Mouse (Mus musculus) cerebellum, adult 18-20 months (tissue): ENCODE results near the gene Tapt1.

Source experiments
- DNase-seq, 2 experiments: peaks; one replicate each; pipeline ENCODE4 v3.0.0; 2021

Tapt1 gene

DNA sequence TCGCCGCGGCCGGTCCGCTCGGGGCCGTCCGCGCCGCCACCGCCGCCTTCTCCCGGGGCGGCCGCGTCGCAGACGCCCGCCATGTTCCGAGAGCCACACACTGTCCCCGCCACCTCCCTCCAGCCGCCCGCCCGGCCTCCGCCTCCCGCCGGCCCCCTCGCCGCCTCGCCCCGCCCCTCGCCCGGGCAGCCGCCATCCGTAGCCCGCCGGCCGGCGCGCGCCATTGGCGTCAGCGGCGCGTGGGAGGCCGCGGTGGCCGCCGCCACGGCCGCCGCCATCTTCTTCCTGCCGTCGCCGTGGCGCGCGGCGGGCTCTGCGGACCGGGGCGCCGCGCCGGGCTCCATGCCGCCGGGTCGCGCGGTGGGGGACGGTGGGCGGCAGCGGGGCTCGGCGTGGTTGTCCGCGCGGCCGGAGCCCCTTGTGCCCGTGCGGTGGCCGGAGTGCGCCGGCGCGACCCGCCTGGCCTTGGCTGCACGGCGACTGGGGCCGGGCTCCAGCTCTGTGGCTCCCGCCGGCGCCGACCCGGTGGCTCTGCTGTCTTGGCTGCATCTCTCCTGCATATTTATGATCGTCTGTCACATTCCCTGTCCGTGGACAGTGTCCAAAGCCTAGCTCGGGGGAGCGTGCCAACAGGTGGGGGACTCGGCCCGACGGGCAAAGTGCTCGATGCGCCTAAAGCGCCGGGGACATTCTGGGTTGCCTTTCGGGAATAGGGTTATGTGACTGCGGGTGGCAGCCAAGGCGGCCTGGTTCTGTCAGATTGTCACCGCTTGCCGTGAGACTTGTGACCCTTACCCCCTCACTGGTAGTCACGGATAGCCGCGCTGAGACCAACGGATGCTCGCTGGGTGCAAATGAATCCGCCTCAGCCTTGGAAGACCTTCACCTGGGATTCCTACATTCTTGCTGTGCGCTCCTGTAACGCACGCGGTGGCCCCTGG is at the start of gene Tapt1:
Gene Tapt1, minus strand, starts transcription at position 106 of the 941 bp plus-strand sequence.
- peak; percentile 89 to 96 for DNase-seq

- DNase-seq = no peak
These were observed 45.1 kb upstream of the Tapt1 start for GRCm38 (mm10) chr5:44271564-44271963.

DNA sequence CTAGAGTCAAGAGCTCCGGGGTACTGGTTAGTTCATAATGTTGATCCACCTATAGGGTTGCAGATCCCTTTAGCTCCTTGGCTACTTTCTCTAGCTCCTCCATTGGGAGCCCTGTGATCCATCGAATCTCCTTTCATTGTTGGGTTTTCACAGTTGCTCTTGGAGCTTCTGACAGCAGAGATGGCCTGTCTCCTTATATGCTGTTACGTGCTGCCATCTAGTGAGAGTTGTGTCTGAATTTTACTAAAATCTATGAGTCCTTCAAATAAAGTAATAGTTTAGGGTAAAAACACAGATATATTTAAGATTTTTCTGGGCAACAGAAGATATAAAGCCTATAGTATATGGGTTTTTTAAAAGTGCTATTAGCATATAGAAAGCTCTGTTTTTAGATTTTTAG is 42.1 kb upstream of the Tapt1 start:
- peak; percentile 55 to 69 for DNase-seq

DNA sequence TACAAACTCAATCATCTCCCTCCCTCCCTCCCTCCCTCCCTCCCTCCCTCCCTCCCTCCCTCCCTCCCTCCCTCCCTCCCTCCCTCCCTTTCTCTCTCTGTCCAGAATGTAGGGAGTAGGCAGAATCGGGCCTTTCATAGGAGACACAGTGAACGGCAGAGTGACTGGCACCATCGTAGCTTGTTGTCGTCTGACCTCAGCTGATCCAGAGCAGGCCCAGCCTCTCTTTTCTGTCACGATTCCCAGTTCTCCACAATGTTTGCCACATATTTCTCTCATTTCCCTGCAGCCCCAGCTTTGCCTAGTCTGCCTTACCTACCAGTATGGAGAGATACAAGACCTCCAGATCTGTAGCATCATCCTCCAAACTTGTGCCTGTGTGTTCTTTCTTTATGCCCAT is 35.3 kb upstream of the Tapt1 start:
- DNase-seq = no peak

DNA sequence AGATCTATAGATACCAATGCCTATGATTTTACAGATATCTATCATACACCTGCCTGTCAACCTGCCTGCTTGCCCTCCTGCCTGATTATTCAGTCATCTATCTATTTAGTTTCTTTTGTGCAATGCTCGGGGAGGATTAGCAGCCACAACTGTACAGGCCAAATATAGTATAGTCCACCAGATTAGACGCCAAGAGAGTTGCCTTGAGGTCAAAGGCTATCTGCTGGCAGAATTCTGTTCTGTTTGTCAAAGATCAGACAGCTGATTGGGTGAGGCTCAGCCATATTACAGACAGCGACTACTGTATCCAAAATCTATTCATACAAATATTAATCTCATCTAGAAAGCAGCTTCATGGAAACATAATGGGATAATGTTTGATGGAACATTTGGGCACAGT is 34.7 kb upstream of the Tapt1 start:
- no peak for DNase-seq

GRCm38 (mm10) chr5:44259678-44260077 is 33.3 kb upstream of the Tapt1 start:
- no peak for DNase-seq

DNA sequence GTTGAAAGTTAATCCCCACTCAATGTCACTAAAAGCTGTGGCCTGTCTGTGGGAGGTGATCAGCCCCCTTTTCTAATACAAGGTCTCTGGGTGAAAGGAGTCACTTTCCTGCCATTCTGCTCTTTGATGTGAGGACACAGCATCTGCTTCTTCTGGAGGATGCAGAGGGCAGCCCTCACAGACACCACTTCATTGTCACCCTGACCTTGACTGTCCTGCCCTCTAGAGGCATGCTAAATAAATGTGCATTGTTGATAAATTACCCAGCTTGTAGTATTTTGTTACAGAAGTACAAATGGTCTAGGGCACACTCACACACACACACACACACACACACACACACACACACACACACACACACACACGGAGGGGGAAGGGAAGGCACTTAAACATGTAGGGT is 31.7 kb upstream of the Tapt1 start:
- DNase-seq = peak; percentile 31 to 33

GRCm38 (mm10) chr5:44257401-44257800 is 31.0 kb upstream of the Tapt1 start:
- no peak for DNase-seq

GRCm38 (mm10) chr5:44256512-44256911 is 30.1 kb upstream of the Tapt1 start:
- no peak for DNase-seq

DNA sequence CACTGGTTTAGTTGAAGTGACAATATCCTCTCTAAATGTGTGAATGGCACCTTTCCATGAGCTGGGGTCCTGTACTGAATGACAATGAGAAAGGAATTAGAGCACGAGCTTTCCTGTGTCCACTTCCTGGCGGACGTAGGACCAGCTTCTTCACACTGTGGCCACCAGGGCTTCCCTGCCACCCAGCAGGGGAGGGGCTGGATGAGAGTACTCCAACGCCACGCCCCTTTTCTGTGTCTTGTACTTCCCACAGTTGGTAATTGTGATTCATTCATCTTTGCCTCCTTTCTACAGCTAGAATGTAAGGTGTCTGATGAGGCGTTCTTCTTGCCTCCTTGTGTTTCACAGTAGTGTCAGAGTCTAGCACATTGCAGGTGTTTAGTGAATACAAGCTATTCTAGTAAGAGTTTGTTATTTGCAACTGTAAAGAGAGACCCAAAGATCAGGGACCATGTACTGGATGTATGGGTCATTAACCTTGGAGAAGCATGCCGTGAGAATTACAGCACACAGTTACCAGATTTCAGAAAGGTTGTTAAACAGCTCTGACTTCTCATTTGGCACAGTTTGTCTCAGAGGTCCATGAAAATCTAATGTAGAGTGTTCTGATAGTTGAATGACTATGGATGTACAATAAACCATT is 29.5 kb upstream of the Tapt1 start:
- DNase-seq = no peak

DNA sequence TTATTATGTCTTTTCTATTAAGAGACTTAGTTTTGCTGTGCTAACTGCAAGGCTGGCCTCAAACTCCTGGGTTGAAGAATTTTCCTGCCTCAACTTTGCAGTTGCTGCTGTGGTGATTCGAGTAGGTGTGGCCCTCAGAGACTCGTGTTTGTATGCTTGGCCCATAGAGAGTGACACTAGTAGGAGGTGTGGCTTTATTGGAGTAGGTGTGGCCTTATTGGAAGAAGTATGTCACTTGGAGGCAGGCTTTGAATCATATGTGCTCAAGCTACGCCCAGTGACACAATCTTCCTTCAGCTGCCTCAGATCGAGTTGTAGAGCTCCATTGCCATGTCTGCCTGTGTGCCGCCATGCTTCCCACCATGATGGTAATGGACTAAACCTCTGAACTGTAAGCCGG is 27.0 kb upstream of the Tapt1 start:
- DNase-seq = no peak

DNA sequence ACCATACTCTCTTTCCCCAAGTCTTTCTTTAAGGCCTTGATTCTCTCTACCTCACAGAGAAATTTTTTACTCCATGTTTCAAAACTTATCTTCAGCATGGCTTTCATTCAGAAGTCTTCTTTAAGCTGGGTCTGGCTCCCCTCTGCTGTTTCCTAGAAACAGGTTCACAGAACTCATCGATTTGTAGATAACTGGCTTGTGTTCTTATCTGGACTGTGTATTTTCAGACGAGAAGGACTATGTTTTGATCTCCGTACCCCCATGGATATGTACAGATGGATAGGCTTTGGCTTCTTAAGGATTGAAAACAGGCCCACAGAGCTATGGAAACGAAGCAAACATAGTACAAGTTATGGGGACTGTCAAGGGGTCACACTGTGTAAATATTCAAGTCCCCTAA is 26.0 kb upstream of the Tapt1 start:
- DNase-seq = no peak

DNA sequence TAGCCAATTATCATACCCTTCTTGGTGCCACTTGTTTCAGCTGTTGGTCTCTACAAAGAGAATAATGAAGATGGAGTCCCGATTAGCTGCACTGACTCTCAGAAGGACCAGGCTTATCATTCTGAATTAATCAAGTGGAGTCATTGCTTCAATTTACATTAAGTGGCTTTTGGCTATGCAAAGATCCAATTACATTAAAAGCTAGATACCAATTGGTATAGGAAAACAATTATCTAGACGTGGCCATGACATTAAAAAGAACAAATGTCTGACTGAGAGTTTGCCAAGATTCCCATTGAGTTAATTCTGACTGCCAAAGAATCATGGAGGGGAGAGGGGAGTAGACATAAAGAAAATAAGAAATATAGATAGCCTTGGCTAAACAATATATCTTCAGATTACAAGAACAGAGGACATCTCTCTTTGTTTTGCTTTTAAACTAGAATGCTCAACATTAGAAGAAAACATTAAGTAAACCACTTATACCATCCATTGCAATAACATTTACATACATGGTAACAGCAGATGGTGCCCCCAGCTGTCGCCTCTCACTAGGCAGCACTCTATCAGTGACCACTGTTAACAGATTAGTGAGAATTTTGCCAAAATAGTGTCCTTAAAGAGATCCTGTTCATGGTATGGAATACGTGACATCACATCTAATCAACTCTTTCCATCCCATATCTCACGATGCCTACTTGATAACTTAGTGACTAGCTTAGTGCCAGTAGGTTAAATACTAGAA is 24.0 kb upstream of the Tapt1 start:
- peak; percentile 37 to 39 for DNase-seq

DNA sequence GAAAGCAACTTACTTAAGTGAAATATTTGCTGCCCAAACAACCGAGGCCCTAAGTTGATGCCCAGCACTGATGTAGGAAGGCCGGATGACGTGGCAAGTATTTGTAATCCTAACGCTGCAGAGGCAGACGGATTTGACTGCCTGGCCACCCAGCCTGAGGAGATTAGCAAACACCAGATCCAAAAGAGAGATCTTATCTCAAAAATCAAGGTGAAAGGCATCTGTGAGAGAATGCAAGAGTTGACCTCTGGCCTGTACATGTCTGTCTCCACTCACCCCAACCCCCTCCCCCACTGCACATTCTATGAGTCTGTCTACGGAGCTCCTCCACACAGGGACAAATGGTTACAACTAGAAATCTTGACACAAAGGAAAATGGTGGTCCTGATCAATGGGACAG is 22.9 kb upstream of the Tapt1 start:
- no peak for DNase-seq

GRCm38 (mm10) chr5:44246493-44247217 is 20.2 kb upstream of the Tapt1 start:
- DNase-seq = no peak

- no peak for DNase-seq
These were observed 18.5 kb upstream of the Tapt1 start for GRCm38 (mm10) chr5:44244894-44245423.

DNA sequence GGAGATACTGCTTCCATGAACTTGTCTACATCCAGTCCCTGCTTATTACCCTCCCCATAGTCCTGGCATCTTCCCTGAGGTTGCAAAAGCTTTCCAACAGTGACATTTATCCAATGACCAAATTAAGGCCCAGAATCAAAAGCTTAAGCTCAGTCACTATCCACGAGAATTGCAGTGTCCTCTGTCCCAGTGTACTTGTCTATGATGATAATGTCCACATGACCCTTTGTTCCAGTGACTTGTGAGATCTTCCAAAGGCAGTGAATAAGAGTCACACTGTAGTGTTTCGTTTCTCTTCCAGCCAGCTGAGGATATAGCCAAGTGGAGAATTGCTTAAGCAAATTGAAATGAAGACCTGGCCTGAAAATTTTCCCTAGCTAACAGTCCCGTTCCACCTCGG is 16.4 kb upstream of the Tapt1 start:
- DNase-seq = no peak

DNA sequence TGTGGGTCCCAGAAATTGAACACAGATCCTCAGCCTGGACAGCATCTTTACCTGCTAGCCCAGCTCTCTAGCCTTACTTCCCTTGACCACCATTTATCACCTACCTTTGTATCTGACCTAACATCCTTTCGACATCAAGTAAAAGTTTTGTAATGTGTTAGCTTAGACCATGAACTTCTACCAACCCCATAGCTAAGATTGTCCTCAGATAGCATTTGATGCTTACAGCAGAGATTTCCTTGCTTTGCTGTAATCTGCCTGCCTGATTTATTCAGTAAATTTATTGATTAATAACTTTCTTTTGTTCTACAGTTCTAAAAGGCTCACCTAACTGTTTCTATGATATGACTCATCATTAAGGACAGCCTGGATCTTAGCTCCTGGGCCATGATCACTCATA is 15.3 kb upstream of the Tapt1 start:
- no peak for DNase-seq

DNA sequence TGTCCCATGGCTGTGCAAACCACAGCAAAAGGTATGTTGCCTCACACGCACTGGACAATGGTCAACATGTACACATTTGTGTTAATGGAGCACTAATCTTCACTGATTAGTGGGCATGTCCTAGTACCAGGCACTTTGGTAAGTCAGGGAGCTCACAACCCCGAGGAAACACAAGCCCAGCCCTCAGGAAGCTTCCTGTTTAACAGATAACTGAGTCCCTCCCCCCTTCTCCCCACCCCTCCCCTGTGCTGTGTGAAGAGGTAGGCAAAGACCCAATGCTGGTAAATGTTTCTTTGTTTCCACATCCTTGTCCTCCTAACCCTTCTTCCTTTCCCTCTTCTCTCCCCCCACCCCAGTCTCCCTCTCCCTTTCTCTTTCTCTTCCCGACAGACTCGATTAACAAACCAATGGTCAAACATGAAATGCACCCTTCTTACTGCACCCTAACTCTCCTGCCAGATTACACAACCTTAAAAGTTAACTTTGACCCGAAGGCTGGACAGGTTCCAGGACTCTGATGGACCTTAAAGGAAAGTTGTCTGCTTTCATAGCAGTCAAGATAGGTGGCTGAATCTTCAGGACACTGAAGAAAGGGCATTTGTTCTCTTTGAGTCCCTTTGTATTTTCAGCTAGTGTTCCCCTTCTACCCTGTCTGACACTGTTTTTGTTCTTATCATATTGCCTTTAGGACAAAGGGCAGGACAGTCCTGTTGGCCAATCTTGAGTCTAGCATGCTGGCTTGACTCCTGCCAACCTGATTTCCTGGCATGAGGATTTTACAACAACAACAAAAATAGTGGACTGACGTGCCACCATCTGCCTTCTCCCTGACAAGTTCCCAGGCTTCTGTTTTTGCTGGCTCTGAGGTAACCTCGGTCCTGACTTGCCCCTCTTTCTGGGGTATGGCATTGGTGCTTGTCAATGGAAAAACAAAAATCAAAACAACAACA is 13.0 kb upstream of the Tapt1 start:
- peak; percentile 61 to 70 for DNase-seq

DNA sequence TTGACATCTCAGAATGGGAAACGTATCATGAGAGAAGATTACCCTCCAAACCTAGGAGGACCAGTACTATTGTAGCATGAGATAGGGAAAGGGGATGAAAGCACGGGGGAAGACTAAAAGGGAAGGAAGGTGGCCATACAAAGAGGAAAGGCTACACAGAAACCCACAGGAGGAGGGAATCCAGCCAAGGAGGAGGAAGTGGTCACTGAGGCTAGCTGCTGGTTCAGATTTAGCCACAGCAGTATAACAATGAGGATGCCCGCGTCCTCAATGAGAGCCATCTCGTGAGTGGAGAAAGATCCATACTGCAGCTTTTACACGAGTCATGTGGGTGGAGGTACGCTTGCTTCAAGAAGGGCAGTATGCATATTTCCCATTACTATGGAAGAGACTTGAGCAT is 11.8 kb upstream of the Tapt1 start:
- no peak for DNase-seq

DNA sequence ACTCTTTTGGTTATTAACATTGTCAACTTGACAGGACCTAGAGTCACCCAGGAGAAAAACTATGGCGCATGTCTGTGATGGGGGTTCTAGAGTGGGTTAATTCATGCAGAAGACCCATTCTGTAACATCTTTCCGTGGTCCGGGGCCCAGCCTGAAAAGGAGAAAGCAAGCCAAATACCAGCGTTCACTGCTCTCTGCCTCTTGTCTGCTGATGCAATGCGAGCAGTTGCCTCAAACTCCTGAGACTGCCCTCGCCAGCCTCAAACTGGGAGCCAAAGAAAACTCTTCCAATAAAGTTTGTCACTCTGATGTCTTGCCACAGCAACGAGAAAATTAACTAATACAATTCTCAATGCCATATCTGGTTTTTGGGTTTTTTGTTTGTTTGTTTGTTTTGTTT is 8.2 kb upstream of the Tapt1 start:
- no peak for DNase-seq
